Mouse (Mus musculus): ENCODE measurements around the gene Gcnt4. TPM values are rescaled to one million over a fixed set of nuclear protein-coding genes. Genes with fewer than 3 reads are reported as not detected.

Gene Gcnt4
- total RNA-seq, 2 experiments from 2014 or later: 2.4 to 2.9 TPM

GRCm38 (mm10) chr13:96945748-96946147, 21.3 kb downstream of the Gcnt4 start:
- DNase-seq (ENCODE audit: low spot score in 2 of 2): no peak

- no peak for DNase-seq (ENCODE audit: low spot score in 2 of 2)
Measured at GRCm38 (mm10) chr13:96947722-96948121, 23.2 kb downstream of the Gcnt4 start.

- no peak for DNase-seq (ENCODE audit: low spot score in 2 of 2)
Measured at GRCm38 (mm10) chr13:96951880-96952279, 27.4 kb downstream of the Gcnt4 start.

GRCm38 (mm10) chr13:96956466-96956865, 32.0 kb downstream of the Gcnt4 start:
- no peak for DNase-seq (ENCODE audit: low spot score in 2 of 2)

GRCm38 (mm10) chr13:96960019-96960418, 35.5 kb downstream of the Gcnt4 start:
- DNase-seq (ENCODE audit: low spot score in 2 of 2): no peak

- DNase-seq (ENCODE audit: low spot score in 2 of 2): peak; percentile 24 to 45
Measured at GRCm38 (mm10) chr13:96961366-96962157, 37.1 kb downstream of the Gcnt4 start.

GRCm38 (mm10) chr13:96962801-96963200, 38.3 kb downstream of the Gcnt4 start:
- no peak for DNase-seq (ENCODE audit: low spot score in 2 of 2)

GRCm38 (mm10) chr13:96964981-96965380, 40.5 kb downstream of the Gcnt4 start:
- DNase-seq (ENCODE audit: low spot score in 2 of 2): no peak

- DNase-seq (ENCODE audit: low spot score in 2 of 2): no peak
Measured at GRCm38 (mm10) chr13:96966210-96967089, 42.0 kb downstream of the Gcnt4 start.

- DNase-seq (ENCODE audit: low spot score in 2 of 2): peak in 1 of 2 experiments; percentile 25
Measured at GRCm38 (mm10) chr13:96967091-96967490, 42.6 kb downstream of the Gcnt4 start.

GRCm38 (mm10) chr13:96967822-96968221, 43.3 kb downstream of the Gcnt4 start:
- no peak for DNase-seq (ENCODE audit: low spot score in 2 of 2)

GRCm38 (mm10) chr13:96971076-96971475, 46.6 kb downstream of the Gcnt4 start:
- DNase-seq (ENCODE audit: low spot score in 2 of 2): no peak

GRCm38 (mm10) chr13:96971861-96972282, 47.4 kb downstream of the Gcnt4 start:
- DNase-seq (ENCODE audit: low spot score in 2 of 2): no peak

- no peak for DNase-seq (ENCODE audit: low spot score in 2 of 2)
Measured at GRCm38 (mm10) chr13:96973318-96973717, 48.8 kb downstream of the Gcnt4 start.

- DNase-seq (ENCODE audit: low spot score in 2 of 2): no peak
Measured at GRCm38 (mm10) chr13:96976986-96977595, 52.6 kb downstream of the Gcnt4 start.

- DNase-seq (ENCODE audit: low spot score in 2 of 2): no peak
Measured at GRCm38 (mm10) chr13:96980561-96980960, 56.1 kb downstream of the Gcnt4 start.

- DNase-seq (ENCODE audit: low spot score in 2 of 2): no peak
Measured at GRCm38 (mm10) chr13:96983251-96984126, 59.0 kb downstream of the Gcnt4 start.

GRCm38 (mm10) chr13:96984688-96985087, 60.2 kb downstream of the Gcnt4 start:
- DNase-seq (ENCODE audit: low spot score in 2 of 2): no peak

- DNase-seq (ENCODE audit: low spot score in 2 of 2): no peak
Measured at GRCm38 (mm10) chr13:96985599-96986275, 61.2 kb downstream of the Gcnt4 start.

GRCm38 (mm10) chr13:96989129-96989528, 64.6 kb downstream of the Gcnt4 start:
- DNase-seq (ENCODE audit: low spot score in 2 of 2): no peak

Data from layer of hippocampus, adult 18-20 months (tissue).